Mouse (Mus musculus) spleen, postnatal 14 days (tissue): ENCODE measurements around the gene Rgp1.
"Not testable (repeated sequence)": the region's sequence is repeated elsewhere in the genome, so short reads cannot be mapped to it uniquely, and the experiment has no call there.

ENCODE experiments used
- DNase-seq, 2 experiments: peaks; one replicate each; pipeline ENCODE4 v3.0.0; 2021 to 2022; ENCODE audit warnings: low spot score in 2 of 2

Gene Rgp1

GRCm38 (mm10) chr4:43593453-43593852, 14.9 kb downstream of the Rgp1 start:
- DNase-seq, result no peak

- DNase-seq, result not testable (repeated sequence)
Measured at GRCm38 (mm10) chr4:43596597-43596996, 18.1 kb downstream of the Rgp1 start.

- DNase-seq, result no peak
Measured at GRCm38 (mm10) chr4:43598200-43598599, 19.7 kb downstream of the Rgp1 start.

- DNase-seq, result no peak
Measured at GRCm38 (mm10) chr4:43598650-43599380, 20.3 kb downstream of the Rgp1 start.

GRCm38 (mm10) chr4:43600195-43600934, 21.9 kb downstream of the Rgp1 start:
- DNase-seq, result no peak

GRCm38 (mm10) chr4:43604099-43604498, 25.6 kb downstream of the Rgp1 start:
- no peak for DNase-seq

GRCm38 (mm10) chr4:43604751-43605685, 26.5 kb downstream of the Rgp1 start:
- no peak for DNase-seq

- no peak for DNase-seq
Measured at GRCm38 (mm10) chr4:43612534-43612933, 34.0 kb downstream of the Rgp1 start.

- no peak for DNase-seq
Measured at GRCm38 (mm10) chr4:43613060-43613730, 34.7 kb downstream of the Rgp1 start.

GRCm38 (mm10) chr4:43620146-43620778, 41.7 kb downstream of the Rgp1 start:
- DNase-seq, result no peak

GRCm38 (mm10) chr4:43629106-43629817, 50.7 kb downstream of the Rgp1 start:
- no peak for DNase-seq

- DNase-seq, result peak; percentile 27 to 62
Measured at GRCm38 (mm10) chr4:43630030-43630581, 51.6 kb downstream of the Rgp1 start.

- no peak for DNase-seq
Measured at GRCm38 (mm10) chr4:43630671-43631045, 52.1 kb downstream of the Rgp1 start.

GRCm38 (mm10) chr4:43631046-43631955, 52.8 kb downstream of the Rgp1 start, which contains the start of gene Npr2:
TSS of gene Npr2 (plus strand) at chr4:43631935.
- DNase-seq, result no peak

GRCm38 (mm10) chr4:43631956-43632920, 53.7 kb downstream of the Rgp1 start:
- no peak for DNase-seq

GRCm38 (mm10) chr4:43633296-43633695, 54.8 kb downstream of the Rgp1 start:
- no peak for DNase-seq

- DNase-seq, result no peak
Measured at GRCm38 (mm10) chr4:43633736-43634135, 55.2 kb downstream of the Rgp1 start.
